18 mouse cellular contexts compared by ENCODE assay signal in the genomic region with DNA sequence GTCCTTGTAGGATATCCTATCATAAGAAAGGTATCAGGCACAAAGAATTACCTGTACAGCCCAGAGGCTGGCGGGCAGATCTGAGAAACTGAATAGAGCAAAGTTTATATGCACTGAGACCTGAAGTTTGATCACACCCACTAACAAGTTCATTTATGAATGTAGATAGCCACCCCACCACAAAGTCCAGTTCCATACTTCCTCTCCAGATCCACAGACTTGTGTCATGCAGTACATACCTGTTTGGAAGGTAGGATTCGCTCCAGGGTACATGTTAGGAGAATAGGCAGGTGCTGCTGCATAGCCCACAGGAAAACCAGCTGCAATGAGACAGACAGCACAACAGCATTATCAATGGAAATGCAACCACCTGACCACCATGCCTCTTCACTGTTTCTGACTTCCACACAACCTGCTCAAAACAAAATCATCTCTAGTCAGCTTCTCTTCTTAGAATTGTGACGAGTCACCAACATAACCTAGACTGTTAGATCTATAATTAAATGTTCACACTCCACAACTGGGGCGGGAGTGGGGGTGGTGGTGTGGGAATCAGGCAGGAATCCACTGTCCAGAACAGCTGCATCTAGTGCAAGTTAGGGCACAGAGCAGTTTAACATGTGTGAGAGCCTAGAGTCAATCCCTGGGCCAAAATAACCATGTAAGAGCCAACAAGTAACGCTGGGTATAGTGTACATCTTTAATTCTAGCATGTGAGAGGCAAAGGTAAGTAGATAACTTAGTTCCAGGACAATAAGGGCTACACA. TPM values are rescaled to one million over a fixed set of nuclear protein-coding genes. Genes with fewer than 3 reads are reported as not detected.
A peak's percentile ranks its signal among the peaks of the same experiment; 100 is the strongest.
DNase-seq lines count a peak whose midpoint lies in the region; ATAC-seq and TF ChIP-seq lines count a peak whose summit lies in the region.
"Had no signal": no experiment of that assay in that cellular context is flagged by ENCODE, and none has a peak within 500 bp of the region (broad histone marks: within the 10 kb centered on the region; RNA-seq: fewer than 3 reads in every experiment).

No protein-coding gene starts in this region.

- H3K27me3 ChIP-seq in C2C12 (ENCODE audit: control insufficient read depth, insufficient read depth, insufficient read length) (no peaks in the 10 kb centered on the region), myocyte (ENCODE audit: control insufficient read depth, insufficient read depth, insufficient read length) (no peaks in the 10 kb centered on the region)
- H3K27me3 ChIP-seq in intestine, embryonic 15.5 days (replicated peaks), result no peaks in the 10 kb centered on the region
- no peaks in the 10 kb centered on the region for H3K27me3 ChIP-seq in forebrain, embryonic 11.5 days (ENCODE audit: control insufficient read depth, insufficient read depth, low read length)
- H3K27me3 ChIP-seq: heart, embryonic 15.5 days; hindbrain, embryonic 13.5 days had no signal

- 0 out of 2 replicates have a peak, but pooled peaks cover 12% of the 10 kb centered on the region for H3K4me1 ChIP-seq in intestine, embryonic 15.5 days (replicated peaks)
- H3K4me1 ChIP-seq in forebrain, embryonic 11.5 days (replicated peaks; ENCODE audit: control insufficient read depth, insufficient read depth, low read length), result no peaks in the 10 kb centered on the region

- no peak for TF ChIP-seq POLR2A in myocyte (IDR thresholded peaks at IDR 0.05; ENCODE audit: insufficient read length, low read depth)

- TF ChIP-seq CTCF in C2C12 (IDR thresholded peaks at IDR 0.05; ENCODE audit: control insufficient read depth, insufficient read depth, insufficient read length), result no peak

- no peak overlapping the region for H3K4me2 ChIP-seq in intestine, embryonic 15.5 days (replicated peaks)
- peak overlapping the region; percentile 16 for H3K4me2 ChIP-seq in myocyte (ENCODE audit: low read depth)
- no peak overlapping the region for H3K4me2 ChIP-seq in forebrain, embryonic 11.5 days (ENCODE audit: low read depth, low read length, severe bottlenecking)
- H3K4me2 ChIP-seq: heart, embryonic 11.5 days; heart, embryonic 15.5 days; hindbrain, embryonic 13.5 days had no signal

- no peak overlapping the region for H3K27ac ChIP-seq in intestine, embryonic 15.5 days
- no peak overlapping the region for H3K27ac ChIP-seq in forebrain, embryonic 11.5 days (ENCODE audit: low read depth, low read length)
- H3K27ac ChIP-seq: embryonic facial prominence, embryonic 10.5 days; heart, adult 2 months; heart, embryonic 15.5 days; hindbrain, embryonic 13.5 days; hindbrain, postnatal 0 days had no signal

- peaks cover 92% of the 10 kb centered on the region for H3K79me3 ChIP-seq in C2C12 (ENCODE audit: low read depth)

- H3K36me3 ChIP-seq in C2C12 (ENCODE audit: control insufficient read depth, insufficient read depth) (peaks cover 75% of the 10 kb centered on the region), myocyte (ENCODE audit: control insufficient read depth, insufficient read depth) (peaks cover 17% of the 10 kb centered on the region)
- peaks cover 14% of the 10 kb centered on the region; the same call in 1 of the 2 replicates for H3K36me3 ChIP-seq in intestine, embryonic 15.5 days
- peaks cover 4% of the 10 kb centered on the region; the same call in 1 of the 2 replicates for H3K36me3 ChIP-seq in forebrain, embryonic 11.5 days (ENCODE audit: control insufficient read depth, insufficient read depth, low read length)

- H3K79me2 ChIP-seq in C2C12 (ENCODE audit: control insufficient read depth, insufficient read depth), result peaks cover 100% of the 10 kb centered on the region
- peaks cover 93% of the 10 kb centered on the region for H3K79me2 ChIP-seq in myocyte (ENCODE audit: control insufficient read depth, insufficient read depth)

- H3K9me3 ChIP-seq in intestine, embryonic 15.5 days, result no peaks in the 10 kb centered on the region
- H3K9me3 ChIP-seq in forebrain, embryonic 11.5 days (ENCODE audit: control insufficient read depth, low read length), result no peaks in the 10 kb centered on the region
- H3K9me3 ChIP-seq: embryonic facial prominence, embryonic 10.5 days; heart, embryonic 15.5 days; hindbrain, embryonic 13.5 days had no signal

- H3ac ChIP-seq in C2C12 (ENCODE audit: control insufficient read depth, insufficient read length, low read depth) (no peak overlapping the region), myocyte (ENCODE audit: control insufficient read depth, insufficient read length) (no peak overlapping the region)

- no peak overlapping the region for H3K9ac ChIP-seq in intestine, embryonic 15.5 days
- no peak overlapping the region for H3K9ac ChIP-seq in forebrain, embryonic 11.5 days (ENCODE audit: low read length)
- H3K9ac ChIP-seq: heart, embryonic 15.5 days; hindbrain, embryonic 13.5 days had no signal

- WGBS in intestine, embryonic 15.5 days, result 86% methylated on average over 5 of the region's 5 CpGs
- WGBS in forebrain, embryonic 11.5 days, result 93% methylated on average over 5 of the region's 5 CpGs

- H3K4me3 ChIP-seq in C2C12 (ENCODE audit: insufficient read depth, poor library complexity, severe bottlenecking) (no peak overlapping the region), myocyte (no peak overlapping the region)
- H3K4me3 ChIP-seq in intestine, embryonic 15.5 days (replicated peaks), result no peak overlapping the region
- H3K4me3 ChIP-seq in forebrain, embryonic 11.5 days (ENCODE audit: low read depth, low read length), result no peak overlapping the region
- H3K4me3 ChIP-seq: embryonic facial prominence, embryonic 10.5 days; heart, adult 2 months; heart, embryonic 15.5 days; hindbrain, embryonic 13.5 days had no signal

- intact Hi-C loops in gastrocnemius, postnatal 14 days (cut with DNase I; ENCODE audit: low total_unique reads), result no loop called here

- ATAC-seq in intestine, embryonic 15.5 days, result peak; percentile 30; the same call in 1 of the 2 replicates
- ATAC-seq in forebrain, embryonic 11.5 days (replicated peaks; ENCODE audit: low FRiP score), result no peak
- ATAC-seq: forebrain, embryonic 14.5 days; hindbrain, postnatal 0 days had no signal

- DNase-seq in gastrocnemius, postnatal 25 days, result peak; percentile 25
- no peak for DNase-seq in gastrocnemius, postnatal 14 days
- DNase-seq in layer of hippocampus, postnatal 14 days (ENCODE audit: low spot score in 2 of 2), result no peak
- no peak for DNase-seq in forebrain, embryonic 11.5 days (ENCODE audit: low spot score)
- DNase-seq: adrenal gland, adult 2 months; adrenal gland, postnatal 25 days; cerebellum, adult 2 months; cerebellum, postnatal 10 days had no signal

TF ChIP-seq in C2C12, 6 proteins besides CTCF, POLR2A, EP300 and RAD21:
- TF ChIP-seq MYOD1 (IDR thresholded peaks at IDR 0.05; ENCODE audit: control insufficient read depth, insufficient read length, low read depth), result peak; percentile 26
- no peak for TF ChIP-seq USF1 (IDR thresholded peaks at IDR 0.05; ENCODE audit: low read depth)
TF ChIP-seq in C2C12: peak in this region for 1.

TF ChIP-seq in myocyte, 11 proteins besides CTCF, POLR2A, EP300 and RAD21:
- TF ChIP-seq TCF12 (IDR thresholded peaks at IDR 0.05; ENCODE audit: insufficient read depth, poor library complexity, severe bottlenecking) (peak; percentile 33), MYOG (IDR thresholded peaks at IDR 0.05; ENCODE audit: control insufficient read depth in 1 of 3, insufficient read depth in 1 of 3, insufficient read length in 2 of 3, low read depth in 2 of 3) (peak in 2 of 3 experiments; percentile 61 to 71), POLR2AphosphoS2 (IDR thresholded peaks at IDR 0.05; ENCODE audit: insufficient read length, low read depth) (no peak), E2F4 (IDR thresholded peaks at IDR 0.05; ENCODE audit: insufficient read depth) (no peak), SRF (IDR thresholded peaks at IDR 0.05; ENCODE audit: control insufficient read depth, insufficient read length, low read depth) (no peak), REST (IDR thresholded peaks at IDR 0.05; ENCODE audit: insufficient read depth, insufficient read length) (no peak), TCF3 (IDR thresholded peaks at IDR 0.05; ENCODE audit: insufficient read length, low read depth) (no peak), MYOD1 (IDR thresholded peaks at IDR 0.05; ENCODE audit: control insufficient read depth in 1 of 3, insufficient read length in 2 of 3, low read depth in 2 of 3) (peak; percentile 12 to 82 (median 59)), MAX (IDR thresholded peaks at IDR 0.05; ENCODE audit: low read depth) (no peak), CEBPB (IDR thresholded peaks at IDR 0.05; ENCODE audit: insufficient read depth, poor library complexity, severe bottlenecking) (no peak), USF1 (IDR thresholded peaks at IDR 0.05; ENCODE audit: low read depth) (no peak)

RNA-seq across cellular contexts. Expression of a gene that starts 14.2 kb away (rescaled TPM):
- 10 to 100 TPM; 26.3 to 27.2 TPM for total RNA-seq in gastrocnemius, postnatal 25 days (2021)
- total RNA-seq in gastrocnemius, postnatal 14 days (2021), result 10 to 100 TPM; 35.2 to 39.5 TPM
- polyA plus RNA-seq in C2C12 (2012; fragmentation: generic; extraction: Trizol) (63.2 TPM), myocyte (2012; fragmentation: generic; extraction: Trizol) (37.7 TPM)
- polyA plus RNA-seq in intestine, embryonic 15.5 days (2015; fragmentation: Nextera tagmentation; extraction: Ambion mirVana), result 57.0 and 60.6 TPM in 2 replicates
- total RNA-seq in layer of hippocampus, postnatal 14 days (2021), result 100 to 1,000 TPM; 216 to 228 TPM
- 147 and 156 TPM in 2 replicates for polyA plus RNA-seq in forebrain, embryonic 11.5 days (2014; fragmentation: Nextera tagmentation; extraction: Ambion mirVana)

RNA-seq across cellular contexts. Expression of a gene that starts 21.1 kb away (rescaled TPM):
- total RNA-seq in gastrocnemius, postnatal 25 days (2021), result 10 to 100 TPM; 37.8 to 39.2 TPM
- total RNA-seq in gastrocnemius, postnatal 14 days (2021), result 10 to 100 TPM; 21.8 to 23.8 TPM
- 57.1 TPM for polyA plus RNA-seq in C2C12 (2012; fragmentation: generic; extraction: Trizol)
- 78.3 and 80.0 TPM in 2 replicates for polyA plus RNA-seq in intestine, embryonic 15.5 days (2015; fragmentation: Nextera tagmentation; extraction: Ambion mirVana)
- polyA plus RNA-seq in myocyte (2012; fragmentation: generic; extraction: Trizol), result 66.2 TPM
- total RNA-seq in layer of hippocampus, postnatal 14 days (2021), result 100 to 1,000 TPM; 171 to 180 TPM
- 50.2 and 50.3 TPM in 2 replicates for polyA plus RNA-seq in forebrain, embryonic 11.5 days (2014; fragmentation: Nextera tagmentation; extraction: Ambion mirVana)
